Mouse (Mus musculus) left cerebral cortex, postnatal 36 days (tissue): Measurements from ENCODE around the gene Lsg1. TPM values are rescaled to one million over a fixed set of nuclear protein-coding genes. Genes with fewer than 3 reads are reported as not detected.
A peak's percentile ranks its signal among the peaks of the same experiment; 100 is the strongest.

Source experiments
- DNase-seq, 2 experiments: peaks; one replicate each; pipeline ENCODE4 v3.0.0; 2021 to 2022; ENCODE audit warnings: low spot score in 2 of 2, mixed read lengths in 1 of 2
- intact Hi-C: fragments of 180-260 bp; cut with DNase I; formaldehyde crosslinking; loops from one replicate; pipeline ENCODE4 v1.15.1; 2025
- total RNA-seq, 2 experiments: library from RNA; stranded (reverse); gene quantifications; 2 replicates each; pipeline ENCODE4 v1.2.3; 2021

Gene Lsg1
- total RNA-seq, 2 experiments from 2014 or later = 20.4 to 21.8 TPM

GRCm38 (mm10) chr16:30527889-30528288, 59.5 kb downstream of the Lsg1 start:
- intact Hi-C loops = no loop called here

GRCm38 (mm10) chr16:30525756-30526155, 61.6 kb downstream of the Lsg1 start:
- intact Hi-C loops = no loop called here
- no peak for DNase-seq

More at GRCm38 (mm10) chr16:30527889-30528288, 59.5 kb downstream of the Lsg1 start:
- no peak for DNase-seq

- no peak for DNase-seq
- intact Hi-C loops = no loop called here
Observed at GRCm38 (mm10) chr16:30524481-30524880, 62.9 kb downstream of the Lsg1 start.

GRCm38 (mm10) chr16:30522253-30522940, 65.0 kb downstream of the Lsg1 start:
- intact Hi-C loops = no loop called here

GRCm38 (mm10) chr16:30521147-30521546, 66.2 kb downstream of the Lsg1 start:
- intact Hi-C loops = no loop called here
- DNase-seq = no peak

More at GRCm38 (mm10) chr16:30522253-30522940, 65.0 kb downstream of the Lsg1 start:
- DNase-seq = no peak

- intact Hi-C loops = no loop called here
- DNase-seq = peak; percentile 43 to 67
Observed at GRCm38 (mm10) chr16:30520361-30520823, 67.0 kb downstream of the Lsg1 start.

GRCm38 (mm10) chr16:30518635-30519034, 68.8 kb downstream of the Lsg1 start:
- no peak for DNase-seq

GRCm38 (mm10) chr16:30517666-30518283, 69.6 kb downstream of the Lsg1 start:
- intact Hi-C loops = no loop called here
- no peak for DNase-seq

More at GRCm38 (mm10) chr16:30518635-30519034, 68.8 kb downstream of the Lsg1 start:
- intact Hi-C loops = no loop called here

- DNase-seq = no peak
- intact Hi-C loops = no loop called here
Observed at GRCm38 (mm10) chr16:30516993-30517392, 70.4 kb downstream of the Lsg1 start.

GRCm38 (mm10) chr16:30515418-30515817, 72.0 kb downstream of the Lsg1 start:
- no peak for DNase-seq
- intact Hi-C loops = no loop called here

GRCm38 (mm10) chr16:30513050-30514024, 74.1 kb downstream of the Lsg1 start:
- intact Hi-C loops = no loop called here
- no peak for DNase-seq

- DNase-seq = no peak
- intact Hi-C loops = no loop called here
Observed at GRCm38 (mm10) chr16:30512375-30513049, 74.9 kb downstream of the Lsg1 start.

GRCm38 (mm10) chr16:30511563-30512340, 75.6 kb downstream of the Lsg1 start:
- DNase-seq = no peak
- intact Hi-C loops = no loop called here

GRCm38 (mm10) chr16:30510504-30511451, 76.6 kb downstream of the Lsg1 start:
- peak; percentile 84 to 85 for DNase-seq
- intact Hi-C loops = no loop called here
